8 mouse cellular contexts compared by ENCODE assay signal in genomic region chr3:51999671-52000437, GRCm38 (mm10).
DNase-seq lines count a peak whose midpoint lies in the region; ATAC-seq lines count a peak whose summit lies in the region.

No protein-coding gene starts in this region.

- H3K27me3 ChIP-seq in liver, embryonic 11.5 days (replicated peaks; ENCODE audit: control insufficient read depth, insufficient read depth, low read length): no peaks in the 10 kb centered on the region

- no peak overlapping the region for H3K9ac ChIP-seq in liver, embryonic 11.5 days (ENCODE audit: low read depth, low read length)

- no peak overlapping the region for H3K27ac ChIP-seq in liver, embryonic 11.5 days (ENCODE audit: low read depth, low read length)

- H3K4me1 ChIP-seq in liver, embryonic 11.5 days (replicated peaks; ENCODE audit: control insufficient read depth, insufficient read depth, low read length): peaks cover 25% of the 10 kb centered on the region

- peak; percentile 49 for ATAC-seq in liver, embryonic 11.5 days (replicated peaks; ENCODE audit: low FRiP score)
- ATAC-seq in neutrophil, adult 5-6 weeks (ENCODE audit: extremely low read depth, insufficient number of reproducible peaks, low FRiP score, poor library complexity, severe bottlenecking): peak; percentile 95
- no peak for ATAC-seq in erythroblast, adult 5-6 weeks (replicated peaks; ENCODE audit: low FRiP score, poor library complexity, severe bottlenecking)

- intact Hi-C loops in gastrocnemius, postnatal 14 days (cut with DNase I; ENCODE audit: low total_unique reads): no loop called here

- H3K36me3 ChIP-seq in liver, embryonic 11.5 days (ENCODE audit: control insufficient read depth, insufficient read depth, low read length): no peaks in the 10 kb centered on the region

- peak; percentile 26 for DNase-seq in gastrocnemius, postnatal 14 days
- DNase-seq in gastrocnemius, adult 8-10 months (ENCODE audit: low spot score in 2 of 2): no peak
- DNase-seq in heart, adult 9 months (ENCODE audit: low spot score in 2 of 2): peak; percentile 35 to 69
- no peak for DNase-seq in liver, embryonic 11.5 days (ENCODE audit: low spot score)
- no peak for DNase-seq in left cerebral cortex, adult 8-10 months (ENCODE audit: low spot score in 2 of 2)
- no peak for DNase-seq in left cerebral cortex, adult 9 months (ENCODE audit: low spot score in 2 of 2)

- no peak overlapping the region for H3K4me3 ChIP-seq in liver, embryonic 11.5 days (ENCODE audit: low read depth, low read length)

- H3K4me2 ChIP-seq in liver, embryonic 11.5 days: peak overlapping the region; percentile 43

- H3K9me3 ChIP-seq in liver, embryonic 11.5 days (ENCODE audit: control insufficient read depth, low read length): no peaks in the 10 kb centered on the region

- 61% methylated on average over 21 of the region's 21 CpGs for WGBS in liver, embryonic 11.5 days

Comparison
In these comparisons a context has a peak if more than half of its experiments do, and no peak if none do; other contexts are left out.
1. DNase-seq: peak in gastrocnemius, postnatal 14 days (single experiment) and heart, adult 9 months (2 of 2); none in gastrocnemius, adult 8-10 months (0 of 2), liver, embryonic 11.5 days (single experiment), left cerebral cortex, adult 8-10 months (0 of 2) and left cerebral cortex, adult 9 months (0 of 2).